Mouse (Mus musculus): ENCODE results near the gene Gm11127. TPM values are rescaled to one million over a fixed set of nuclear protein-coding genes. Genes with fewer than 3 reads are reported as not detected.
"Not testable (repeated sequence)": the region's sequence is repeated elsewhere in the genome, so short reads cannot be mapped to it uniquely, and the experiment has no call there.

Gene Gm11127
- polyA plus RNA-seq, 1 experiment from 2014 or later: not detected

DNA sequence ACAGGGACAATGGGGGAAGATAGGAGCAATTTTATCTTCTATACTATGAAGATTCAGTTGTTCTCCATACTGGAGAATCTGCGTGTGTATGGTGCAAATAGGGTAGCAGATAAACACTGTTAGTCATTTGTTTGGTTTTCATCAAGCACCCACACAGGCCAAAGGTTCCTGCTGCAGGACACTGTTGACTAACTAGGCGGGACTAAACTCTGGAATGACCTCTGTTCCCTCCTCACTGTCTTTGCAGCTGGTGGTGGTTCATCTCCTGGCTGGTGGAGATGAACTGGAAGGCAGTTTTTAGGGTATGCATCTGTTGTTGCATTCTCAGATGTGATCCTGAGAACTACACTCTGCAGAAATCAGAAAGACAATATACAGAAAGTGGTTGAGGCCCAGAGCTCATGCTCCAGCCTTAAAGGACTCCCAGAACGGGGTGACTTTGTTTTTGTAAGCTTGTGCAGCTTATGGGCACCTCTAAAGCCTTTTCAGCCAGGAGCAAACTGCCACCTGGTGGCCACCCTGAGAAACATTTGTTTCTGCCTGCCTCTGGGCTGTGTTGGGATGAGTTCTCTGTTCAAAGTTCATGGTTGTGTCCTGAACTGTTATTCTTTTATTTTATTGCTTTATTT, 23.0 kb downstream of the Gm11127 start:
- H3K27me3 ChIP-seq (ENCODE audit: control insufficient read depth, insufficient read depth, low read depth, low read length); H3K4me1 ChIP-seq (ENCODE audit: control insufficient read depth, insufficient read depth, low read length); H3K4me2 ChIP-seq (ENCODE audit: low read length); H3K9me3 ChIP-seq (replicated peaks; ENCODE audit: control insufficient read depth, low read length, poor library complexity, severe bottlenecking); ATAC-seq; H3K36me3 ChIP-seq (ENCODE audit: control insufficient read depth, insufficient read depth, low read length); H3K27ac ChIP-seq (ENCODE audit: low read length); H3K4me3 ChIP-seq (ENCODE audit: low read depth, low read length); H3K9ac ChIP-seq (ENCODE audit: low read depth, low read length): not testable (repeated sequence)
- WGBS: 36% methylated on average over 3 of the region's 3 CpGs

DNA sequence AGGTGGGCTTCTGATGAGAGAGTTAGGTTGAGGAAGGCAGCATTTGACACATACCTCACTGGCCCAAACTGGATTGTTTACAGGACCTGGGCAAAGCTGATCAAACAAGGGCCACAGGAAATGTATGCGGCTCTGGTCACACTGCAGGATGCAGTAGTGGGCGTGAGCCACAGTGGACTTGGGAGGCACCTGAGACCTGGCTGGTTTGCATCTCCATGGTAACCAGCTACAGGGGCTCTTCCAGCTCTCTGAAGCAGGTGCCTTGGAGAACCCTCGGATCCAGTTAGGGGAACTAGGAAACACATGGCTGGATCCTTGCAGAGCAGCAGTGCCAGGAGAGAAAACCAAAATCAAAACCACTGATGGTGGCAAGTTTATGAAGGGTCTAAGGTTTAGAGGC, 23.6 kb downstream of the Gm11127 start:
- not testable (repeated sequence) for H3K4me3 ChIP-seq (ENCODE audit: low read depth, low read length); H3K36me3 ChIP-seq (ENCODE audit: control insufficient read depth, insufficient read depth, low read length); H3K9ac ChIP-seq (ENCODE audit: low read depth, low read length); H3K9me3 ChIP-seq (replicated peaks; ENCODE audit: control insufficient read depth, low read length, poor library complexity, severe bottlenecking); H3K4me1 ChIP-seq (ENCODE audit: control insufficient read depth, insufficient read depth, low read length); H3K27ac ChIP-seq (ENCODE audit: low read length); H3K27me3 ChIP-seq (ENCODE audit: control insufficient read depth, insufficient read depth, low read depth, low read length); ATAC-seq; H3K4me2 ChIP-seq (ENCODE audit: low read length)
- WGBS: 61% methylated on average over 3 of the region's 3 CpGs

DNA sequence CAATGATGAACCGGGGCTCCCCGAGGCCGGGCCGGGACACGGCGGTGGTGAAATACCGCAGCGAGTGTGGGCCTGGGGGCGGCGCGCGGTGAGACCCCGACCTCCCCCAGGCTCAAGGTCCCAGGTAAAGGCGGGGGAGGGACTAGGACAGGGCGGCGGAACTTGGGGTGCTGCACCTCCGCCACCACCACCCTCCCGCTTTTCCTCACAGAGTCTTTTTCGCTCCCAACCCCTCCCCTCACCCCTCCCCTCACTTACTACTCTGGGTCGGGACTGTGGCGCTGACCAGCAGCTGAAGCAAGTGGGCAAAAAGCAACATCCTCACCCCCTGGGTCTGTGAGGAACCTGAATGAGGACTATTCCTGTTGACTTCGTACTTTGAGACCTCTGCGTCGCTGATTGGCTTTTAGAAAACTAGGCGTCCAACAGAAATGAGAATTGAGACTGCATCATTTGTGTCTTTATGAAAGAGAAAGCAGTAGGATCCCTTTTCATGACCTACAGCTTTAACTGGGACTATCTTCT, 25.8 kb downstream of the Gm11127 start, which contains the start of gene H2-T23:
Gene H2-T23 (minus strand): TSS at position 505 of the 525 bp plus-strand sequence.
- not testable (repeated sequence) for H3K36me3 ChIP-seq (ENCODE audit: control insufficient read depth, insufficient read depth, low read length); H3K4me1 ChIP-seq (ENCODE audit: control insufficient read depth, insufficient read depth, low read length); H3K27me3 ChIP-seq (ENCODE audit: control insufficient read depth, insufficient read depth, low read depth, low read length); H3K27ac ChIP-seq (ENCODE audit: low read length); H3K9me3 ChIP-seq (replicated peaks; ENCODE audit: control insufficient read depth, low read length, poor library complexity, severe bottlenecking)
- WGBS: under 1% methylated on average over 21 of the region's 25 CpGs
- Histone ChIP-seq H3K4me3 (ENCODE audit: low read depth, low read length) (peak within 1 kb of the TSS; percentile 44), H3K4me2 (ENCODE audit: low read length) (peak within 1 kb of the TSS; percentile 75), H3K9ac (ENCODE audit: low read depth, low read length) (peak within 1 kb of the TSS; percentile 60)
- ATAC-seq: 0 out of 2 replicates have a peak, but pooled peaks have one; percentile 18

DNA sequence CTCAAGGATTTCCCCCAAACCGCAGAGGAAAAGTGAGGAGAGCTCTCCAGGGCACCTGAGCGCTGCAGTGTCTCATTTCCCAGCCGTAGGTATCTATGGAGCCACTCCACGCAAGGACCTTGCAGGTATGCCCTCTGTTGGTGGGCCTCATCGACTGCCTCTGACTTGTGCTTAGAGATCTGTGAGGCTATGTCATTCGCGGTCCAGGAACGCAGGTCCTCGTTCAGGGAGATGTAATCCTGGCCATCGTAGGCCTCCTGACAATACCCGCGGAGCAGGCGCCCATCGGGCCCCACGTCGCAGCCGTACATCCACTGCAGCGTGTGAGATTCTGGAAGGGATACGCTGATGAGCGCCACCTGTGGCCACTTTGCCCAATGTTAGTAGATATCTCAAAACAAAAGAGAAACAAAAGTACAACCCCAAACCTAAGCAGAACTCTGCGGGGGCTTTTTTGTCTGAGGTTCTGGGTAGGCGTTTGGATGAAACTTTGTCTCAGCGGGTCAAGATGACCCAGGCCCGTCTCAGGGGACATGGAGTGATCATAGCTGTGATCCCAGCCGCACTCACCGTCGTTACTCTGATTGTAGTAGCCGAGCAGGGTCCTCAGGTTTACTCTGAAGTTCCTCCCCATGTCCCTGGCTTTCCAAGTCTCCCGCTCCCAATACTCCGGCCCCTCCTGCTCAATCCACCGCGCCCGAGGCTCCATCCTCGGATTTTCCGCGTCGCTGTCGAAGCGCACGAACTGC, 26.4 kb downstream of the Gm11127 start:
- ATAC-seq: peak; percentile 76
- peak overlapping the region; percentile 60 for H3K9ac ChIP-seq (ENCODE audit: low read depth, low read length)
- H3K4me2 ChIP-seq (ENCODE audit: low read length): peak overlapping the region; percentile 75
- not testable (repeated sequence) for H3K9me3 ChIP-seq (replicated peaks; ENCODE audit: control insufficient read depth, low read length, poor library complexity, severe bottlenecking); H3K27ac ChIP-seq (ENCODE audit: low read length); H3K36me3 ChIP-seq (ENCODE audit: control insufficient read depth, insufficient read depth, low read length); H3K27me3 ChIP-seq (ENCODE audit: control insufficient read depth, insufficient read depth, low read depth, low read length); H3K4me1 ChIP-seq (ENCODE audit: control insufficient read depth, insufficient read depth, low read length)
- whole genome bisulfite sequencing: 1% methylated on average over 40 of the region's 40 CpGs
- peak overlapping the region; percentile 44 for H3K4me3 ChIP-seq (ENCODE audit: low read depth, low read length)

- 34% methylated on average over 8 of the region's 8 CpGs for WGBS
- H3K27me3 ChIP-seq (ENCODE audit: control insufficient read depth, insufficient read depth, low read depth, low read length); H3K36me3 ChIP-seq (ENCODE audit: control insufficient read depth, insufficient read depth, low read length); H3K9me3 ChIP-seq (replicated peaks; ENCODE audit: control insufficient read depth, low read length, poor library complexity, severe bottlenecking); H3K27ac ChIP-seq (ENCODE audit: low read length); H3K4me1 ChIP-seq (ENCODE audit: control insufficient read depth, insufficient read depth, low read length): not testable (repeated sequence)
- Histone ChIP-seq H3K4me3 (ENCODE audit: low read depth, low read length) (peak overlapping the region; percentile 44), H3K9ac (ENCODE audit: low read depth, low read length) (peak overlapping the region; percentile 43; the same call in 1 of the 2 replicates), H3K4me2 (ENCODE audit: low read length) (peak overlapping the region; percentile 75)
- peak; percentile 43 for ATAC-seq
Measured at GRCm38 (mm10) chr17:36030703-36031582, 27.2 kb downstream of the Gm11127 start.

DNA sequence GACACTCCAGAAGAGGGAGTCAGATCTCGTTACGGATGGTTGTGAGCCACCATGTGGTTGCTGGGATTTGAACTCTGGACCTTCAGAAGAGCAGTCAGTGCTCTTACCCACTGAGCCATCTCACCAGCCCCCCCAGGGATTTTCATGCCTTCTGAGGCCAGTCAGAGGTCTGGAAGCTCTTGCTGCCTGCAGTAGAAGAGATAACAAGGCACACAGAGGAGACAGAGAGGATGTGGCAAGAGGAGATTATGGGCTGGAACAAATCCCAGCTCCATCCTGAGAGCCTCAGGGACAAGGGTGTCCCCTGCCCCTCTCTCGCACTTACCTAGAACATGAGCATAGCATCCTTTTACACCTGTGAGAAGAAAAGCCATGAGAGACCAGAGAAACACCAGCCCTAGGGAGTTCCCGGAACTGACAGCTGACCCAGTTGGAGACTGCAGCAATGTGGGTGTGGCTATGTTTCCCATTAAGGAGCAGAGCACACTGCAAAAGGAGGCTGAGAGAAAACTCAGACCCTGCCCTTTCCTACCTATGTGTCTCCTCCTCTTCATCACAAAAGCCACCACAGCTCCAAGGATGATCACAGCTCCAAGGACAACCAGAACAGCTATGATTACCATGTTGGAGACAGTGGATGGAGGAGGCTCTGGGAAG, 28.0 kb downstream of the Gm11127 start:
- 70% methylated on average over 2 of the region's 4 CpGs for WGBS
- not testable (repeated sequence) for H3K27me3 ChIP-seq (ENCODE audit: control insufficient read depth, insufficient read depth, low read depth, low read length); H3K9me3 ChIP-seq (replicated peaks; ENCODE audit: control insufficient read depth, low read length, poor library complexity, severe bottlenecking); H3K9ac ChIP-seq (ENCODE audit: low read depth, low read length); ATAC-seq; H3K4me3 ChIP-seq (ENCODE audit: low read depth, low read length); H3K4me2 ChIP-seq (ENCODE audit: low read length); H3K36me3 ChIP-seq (ENCODE audit: control insufficient read depth, insufficient read depth, low read length); H3K27ac ChIP-seq (ENCODE audit: low read length); H3K4me1 ChIP-seq (ENCODE audit: control insufficient read depth, insufficient read depth, low read length)

DNA sequence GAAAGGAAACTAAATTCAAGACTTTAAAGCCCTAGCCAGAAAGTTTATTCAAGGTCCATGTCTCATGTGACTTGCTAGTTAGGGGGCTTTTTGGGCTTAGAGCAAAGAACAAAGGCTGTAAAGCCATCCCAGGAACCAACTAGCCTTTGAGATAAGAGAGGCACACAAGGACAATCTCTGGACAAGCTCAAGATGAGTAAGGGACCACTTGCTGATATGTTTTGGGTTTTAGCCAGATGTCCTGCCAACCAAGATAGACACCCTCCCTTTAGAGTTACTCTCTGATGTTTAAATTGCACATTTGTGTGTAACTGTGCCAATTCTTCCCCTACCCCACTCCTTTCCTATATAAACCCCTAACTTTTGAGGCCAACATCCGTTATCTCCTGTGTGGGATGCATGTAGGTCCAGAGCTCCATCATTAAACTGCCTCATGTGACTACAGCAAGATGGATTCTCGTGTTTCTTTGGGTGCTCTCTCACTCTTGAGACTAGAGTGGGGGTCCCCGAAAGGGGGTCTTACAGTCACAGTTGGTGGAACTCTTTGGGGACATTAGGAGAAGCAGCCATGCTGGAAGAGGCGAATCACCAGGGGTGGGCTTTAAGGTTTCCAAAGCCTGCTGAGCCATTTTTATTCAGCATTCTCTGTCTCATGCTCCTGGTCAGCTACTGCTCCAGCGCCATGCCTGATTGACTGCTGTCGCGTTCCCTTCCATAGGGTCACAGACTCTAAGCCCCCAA, 29.1 kb downstream of the Gm11127 start:
- Histone ChIP-seq H3K9me3 (replicated peaks; ENCODE audit: control insufficient read depth, low read length, poor library complexity, severe bottlenecking) (no peaks in the 10 kb centered on the region), H3K27ac (ENCODE audit: low read length) (no peak overlapping the region), H3K4me1 (ENCODE audit: control insufficient read depth, insufficient read depth, low read length) (peaks cover 2% of the 10 kb centered on the region; the same call in 1 of the 2 replicates), H3K9ac (ENCODE audit: low read depth, low read length) (no peak overlapping the region), H3K4me3 (ENCODE audit: low read depth, low read length) (no peak overlapping the region), H3K27me3 (ENCODE audit: control insufficient read depth, insufficient read depth, low read depth, low read length) (no peaks in the 10 kb centered on the region), H3K36me3 (ENCODE audit: control insufficient read depth, insufficient read depth, low read length) (no peaks in the 10 kb centered on the region), H3K4me2 (ENCODE audit: low read length) (no peak overlapping the region)
- ATAC-seq: no peak
- 61% methylated on average over 7 of the region's 7 CpGs for WGBS

DNA sequence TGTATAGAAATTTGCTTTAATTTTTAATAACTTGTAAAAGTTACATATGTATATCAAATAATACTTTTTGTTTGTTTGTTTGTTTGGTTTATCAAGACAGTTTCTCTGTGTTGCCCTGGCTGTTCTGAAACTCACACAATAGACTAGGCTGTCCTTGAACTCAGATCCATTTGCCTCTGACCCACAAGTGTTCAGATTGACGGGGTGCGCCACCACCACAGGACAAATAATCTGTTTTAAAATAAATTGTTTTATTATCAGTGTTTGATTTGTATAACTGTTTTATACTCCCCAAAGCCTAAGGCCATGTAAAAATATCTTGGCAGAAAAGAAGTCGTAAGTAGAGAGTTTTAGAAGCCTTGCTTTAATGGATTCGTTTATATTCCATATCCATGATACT, 30.5 kb downstream of the Gm11127 start:
- H3K4me2 ChIP-seq (ENCODE audit: low read length): no peak overlapping the region
- no peak for ATAC-seq
- H3K27ac ChIP-seq (ENCODE audit: low read length): no peak overlapping the region
- no peak overlapping the region for H3K9ac ChIP-seq (ENCODE audit: low read depth, low read length)
- no peaks in the 10 kb centered on the region for H3K9me3 ChIP-seq (replicated peaks; ENCODE audit: control insufficient read depth, low read length, poor library complexity, severe bottlenecking)
- H3K4me3 ChIP-seq (ENCODE audit: low read depth, low read length): no peak overlapping the region
- H3K4me1 ChIP-seq (ENCODE audit: control insufficient read depth, insufficient read depth, low read length): peaks cover 2% of the 10 kb centered on the region; the same call in 1 of the 2 replicates
- H3K27me3 ChIP-seq (ENCODE audit: control insufficient read depth, insufficient read depth, low read depth, low read length): no peaks in the 10 kb centered on the region
- no peaks in the 10 kb centered on the region for H3K36me3 ChIP-seq (ENCODE audit: control insufficient read depth, insufficient read depth, low read length)
- WGBS: 92% methylated on average over 4 of the region's 4 CpGs
